Mouse (Mus musculus): ENCODE results near the gene Tenm4. TPM values are rescaled to one million over a fixed set of nuclear protein-coding genes. Genes with fewer than 3 reads are reported as not detected.

Gene Tenm4
- polyA plus RNA-seq, 1 experiment from 2014 or later = 38.0 TPM

GRCm38 (mm10) chr7:96792456-96793229 is 621.6 kb downstream of the Tenm4 start:
- Histone ChIP-seq H3K36me3 (ENCODE audit: control insufficient read depth, insufficient read depth, low read length) (no peaks in the 10 kb centered on the region), H3K4me3 (replicated peaks; ENCODE audit: low read depth, low read length) (no peak overlapping the region), H3K4me2 (ENCODE audit: low read length) (no peak overlapping the region), H3K27me3 (ENCODE audit: control insufficient read depth, insufficient read depth, low read length) (no peaks in the 10 kb centered on the region), H3K9me3 (ENCODE audit: control insufficient read depth, low read length) (no peaks in the 10 kb centered on the region), H3K9ac (replicated peaks; ENCODE audit: low read length) (no peak overlapping the region), H3K4me1 (ENCODE audit: control insufficient read depth, insufficient read depth, low read length) (peaks cover 21% of the 10 kb centered on the region), H3K27ac (replicated peaks; ENCODE audit: low read depth, low read length) (no peak overlapping the region)
- 76% methylated on average over 8 of the region's 8 CpGs for WGBS
- no peak for ATAC-seq (ENCODE audit: low FRiP score, low TSS enrichment)
- no peak for DNase-seq

- Histone ChIP-seq H3K27me3 (ENCODE audit: control insufficient read depth, insufficient read depth, low read length) (no peaks in the 10 kb centered on the region), H3K9me3 (ENCODE audit: control insufficient read depth, low read length) (no peaks in the 10 kb centered on the region), H3K4me3 (replicated peaks; ENCODE audit: low read depth, low read length) (no peak overlapping the region), H3K9ac (replicated peaks; ENCODE audit: low read length) (no peak overlapping the region), H3K4me2 (ENCODE audit: low read length) (0 out of 2 replicates have a peak overlapping the region, but pooled peaks have one; percentile 34), H3K4me1 (ENCODE audit: control insufficient read depth, insufficient read depth, low read length) (peaks cover 28% of the 10 kb centered on the region), H3K36me3 (ENCODE audit: control insufficient read depth, insufficient read depth, low read length) (no peaks in the 10 kb centered on the region), H3K27ac (replicated peaks; ENCODE audit: low read depth, low read length) (peak overlapping the region; percentile 82)
- ATAC-seq (ENCODE audit: low FRiP score, low TSS enrichment) (peak; percentile 82), DNase-seq (peak; percentile 87)
- 32% methylated on average over 9 of the region's 9 CpGs for WGBS
Observed at GRCm38 (mm10) chr7:96796033-96796741, 625.1 kb downstream of the Tenm4 start.

DNA sequence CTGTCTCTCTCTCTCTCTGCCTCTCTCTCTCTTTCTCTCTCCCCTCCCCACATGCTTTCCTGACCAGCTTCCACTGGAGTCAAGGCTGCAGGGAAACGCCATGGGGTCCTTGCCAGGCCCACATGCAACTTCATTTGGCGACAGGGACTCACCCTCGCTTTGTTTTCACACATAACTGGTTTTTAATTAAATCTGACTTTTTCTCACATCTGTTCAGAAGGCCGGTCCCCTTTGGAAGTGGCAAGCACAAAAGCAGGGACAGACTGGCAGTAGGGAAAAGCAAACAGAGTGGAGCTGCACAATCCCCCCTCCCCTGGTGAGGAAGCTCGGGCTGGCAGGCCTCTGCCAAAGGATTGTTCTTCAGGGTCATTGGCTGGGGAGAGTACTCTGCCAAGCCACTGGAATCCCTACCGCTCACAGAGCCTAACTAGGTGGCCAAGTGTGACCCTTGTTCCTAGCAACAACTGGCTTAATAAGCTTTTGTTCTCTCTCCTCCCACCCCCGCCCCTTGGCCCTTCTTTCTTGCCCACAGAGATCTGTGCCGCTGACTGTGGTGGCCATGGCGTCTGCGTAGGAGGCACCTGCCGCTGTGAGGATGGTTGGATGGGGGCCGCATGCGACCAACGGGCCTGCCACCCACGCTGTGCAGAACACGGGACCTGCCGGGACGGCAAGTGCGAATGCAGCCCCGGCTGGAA is 625.9 kb downstream of the Tenm4 start:
- Histone ChIP-seq H3K36me3 (ENCODE audit: control insufficient read depth, insufficient read depth, low read length) (no peaks in the 10 kb centered on the region), H3K4me1 (ENCODE audit: control insufficient read depth, insufficient read depth, low read length) (peaks cover 28% of the 10 kb centered on the region), H3K9ac (replicated peaks; ENCODE audit: low read length) (no peak overlapping the region; the same call in 1 of the 2 replicates), H3K27me3 (ENCODE audit: control insufficient read depth, insufficient read depth, low read length) (no peaks in the 10 kb centered on the region), H3K4me3 (replicated peaks; ENCODE audit: low read depth, low read length) (no peak overlapping the region), H3K27ac (replicated peaks; ENCODE audit: low read depth, low read length) (peak overlapping the region; percentile 82), H3K4me2 (ENCODE audit: low read length) (peak overlapping the region; percentile 34), H3K9me3 (ENCODE audit: control insufficient read depth, low read length) (no peaks in the 10 kb centered on the region)
- DNase-seq (peak; percentile 72), ATAC-seq (ENCODE audit: low FRiP score, low TSS enrichment) (peak; percentile 77)
- 16% methylated on average over 20 of the region's 20 CpGs for WGBS

DNA sequence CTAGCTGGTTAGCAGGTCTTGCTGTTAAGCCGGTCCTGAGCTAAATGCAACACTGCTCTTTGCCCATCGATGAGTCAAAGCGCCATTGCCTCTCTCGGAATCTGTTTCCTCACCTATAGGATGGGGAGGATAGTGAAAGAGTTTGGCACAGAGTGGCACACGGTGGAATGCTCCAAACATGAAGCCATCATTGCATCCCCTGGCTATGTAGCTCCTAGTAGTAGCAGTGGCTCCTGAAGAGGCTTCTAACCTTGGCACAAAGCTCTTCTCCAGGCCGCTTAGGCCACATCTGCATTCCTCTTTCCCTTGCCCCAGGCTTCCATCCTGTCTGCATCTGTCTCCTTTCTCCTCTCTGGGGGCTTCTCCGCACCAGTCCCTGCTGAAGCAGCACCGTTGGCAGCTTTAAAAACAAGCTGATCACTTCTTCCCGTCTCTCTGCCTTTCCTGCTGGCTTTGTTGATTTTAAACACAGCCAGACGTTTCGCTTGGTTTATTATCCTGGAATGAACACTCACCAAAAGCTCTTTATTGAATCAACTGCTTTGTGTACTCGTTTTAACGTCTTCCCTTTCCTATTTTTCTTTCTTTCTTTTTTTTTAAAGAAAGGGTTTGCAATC is 626.8 kb downstream of the Tenm4 start:
- peak; percentile 55 for DNase-seq

DNA sequence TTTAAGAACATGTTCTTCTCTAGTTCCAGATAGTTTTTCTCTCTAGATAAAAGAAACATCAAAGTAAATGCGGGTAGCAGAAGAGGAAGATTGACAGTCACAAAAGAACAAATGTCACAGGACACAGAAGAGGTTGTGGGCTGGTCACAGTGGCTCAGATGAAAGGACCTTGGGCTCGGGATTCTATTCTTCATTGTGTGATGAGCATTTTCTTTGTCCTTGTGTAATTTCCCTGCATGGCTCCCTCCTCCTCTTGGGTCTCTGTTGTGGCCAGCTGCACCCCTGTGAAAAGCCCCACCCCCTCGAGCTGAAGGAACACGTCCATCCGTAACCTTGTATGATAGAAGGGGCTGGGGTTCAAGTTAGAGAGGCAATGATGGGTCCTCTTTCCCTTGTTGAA is 628.8 kb downstream of the Tenm4 start:
- DNase-seq = no peak
- Histone ChIP-seq H3K4me3 (replicated peaks; ENCODE audit: low read depth, low read length) (no peak overlapping the region), H3K36me3 (ENCODE audit: control insufficient read depth, insufficient read depth, low read length) (no peaks in the 10 kb centered on the region), H3K27me3 (ENCODE audit: control insufficient read depth, insufficient read depth, low read length) (no peaks in the 10 kb centered on the region), H3K4me1 (ENCODE audit: control insufficient read depth, insufficient read depth, low read length) (peaks cover 28% of the 10 kb centered on the region), H3K9me3 (ENCODE audit: control insufficient read depth, low read length) (no peaks in the 10 kb centered on the region), H3K9ac (replicated peaks; ENCODE audit: low read length) (no peak overlapping the region), H3K4me2 (ENCODE audit: low read length) (no peak overlapping the region), H3K27ac (replicated peaks; ENCODE audit: low read depth, low read length) (no peak overlapping the region)
- 15% methylated on average over 5 of the region's 5 CpGs for WGBS
- ATAC-seq (ENCODE audit: low FRiP score, low TSS enrichment) = no peak

More for the DNA sequence above, 626.8 kb downstream of the Tenm4 start:
- H3K27ac ChIP-seq (replicated peaks; ENCODE audit: low read depth, low read length) = peak overlapping the region; percentile 82
- no peak overlapping the region for H3K4me3 ChIP-seq (replicated peaks; ENCODE audit: low read depth, low read length)
- H3K36me3 ChIP-seq (ENCODE audit: control insufficient read depth, insufficient read depth, low read length) = no peaks in the 10 kb centered on the region
- no peaks in the 10 kb centered on the region for H3K27me3 ChIP-seq (ENCODE audit: control insufficient read depth, insufficient read depth, low read length)
- peak overlapping the region; percentile 34; the same call in 1 of the 2 replicates for H3K4me2 ChIP-seq (ENCODE audit: low read length)
- no peaks in the 10 kb centered on the region for H3K9me3 ChIP-seq (ENCODE audit: control insufficient read depth, low read length)
- WGBS = 44% methylated on average over 13 of the region's 13 CpGs
- H3K4me1 ChIP-seq (ENCODE audit: control insufficient read depth, insufficient read depth, low read length) = peaks cover 28% of the 10 kb centered on the region
- H3K9ac ChIP-seq (replicated peaks; ENCODE audit: low read length) = no peak overlapping the region; the same call in 1 of the 2 replicates
- ATAC-seq (ENCODE audit: low FRiP score, low TSS enrichment) = no peak

GRCm38 (mm10) chr7:96801368-96801767 is 630.3 kb downstream of the Tenm4 start:
- ATAC-seq (ENCODE audit: low FRiP score, low TSS enrichment) (no peak), DNase-seq (no peak)
- H3K4me1 ChIP-seq (ENCODE audit: control insufficient read depth, insufficient read depth, low read length) = peaks cover 19% of the 10 kb centered on the region
- WGBS = 87% methylated on average over 9 of the region's 9 CpGs
- no peaks in the 10 kb centered on the region for H3K27me3 ChIP-seq (ENCODE audit: control insufficient read depth, insufficient read depth, low read length)
- no peaks in the 10 kb centered on the region for H3K9me3 ChIP-seq (ENCODE audit: control insufficient read depth, low read length)
- H3K27ac ChIP-seq (replicated peaks; ENCODE audit: low read depth, low read length) = no peak overlapping the region
- no peak overlapping the region for H3K9ac ChIP-seq (replicated peaks; ENCODE audit: low read length)
- H3K36me3 ChIP-seq (ENCODE audit: control insufficient read depth, insufficient read depth, low read length) = no peaks in the 10 kb centered on the region
- no peak overlapping the region for H3K4me2 ChIP-seq (ENCODE audit: low read length)
- no peak overlapping the region for H3K4me3 ChIP-seq (replicated peaks; ENCODE audit: low read depth, low read length)

- no peaks in the 10 kb centered on the region for H3K36me3 ChIP-seq (ENCODE audit: control insufficient read depth, insufficient read depth, low read length)
- H3K9me3 ChIP-seq (ENCODE audit: control insufficient read depth, low read length) = no peaks in the 10 kb centered on the region
- H3K4me1 ChIP-seq (ENCODE audit: control insufficient read depth, insufficient read depth, low read length) = peaks cover 17% of the 10 kb centered on the region
- DNase-seq = no peak
- H3K4me2 ChIP-seq (ENCODE audit: low read length) = no peak overlapping the region
- H3K9ac ChIP-seq (replicated peaks; ENCODE audit: low read length) = no peak overlapping the region
- WGBS = 86% methylated on average over 3 of the region's 3 CpGs
- H3K4me3 ChIP-seq (replicated peaks; ENCODE audit: low read depth, low read length) = no peak overlapping the region
- no peaks in the 10 kb centered on the region for H3K27me3 ChIP-seq (ENCODE audit: control insufficient read depth, insufficient read depth, low read length)
- H3K27ac ChIP-seq (replicated peaks; ENCODE audit: low read depth, low read length) = no peak overlapping the region
- no peak for ATAC-seq (ENCODE audit: low FRiP score, low TSS enrichment)
Observed at GRCm38 (mm10) chr7:96802216-96802615, 631.2 kb downstream of the Tenm4 start.

GRCm38 (mm10) chr7:96806561-96806960 is 635.5 kb downstream of the Tenm4 start:
- H3K9ac ChIP-seq (replicated peaks; ENCODE audit: low read length) = no peak overlapping the region
- WGBS = 65% methylated on average over 1 of the region's 1 CpGs
- H3K4me1 ChIP-seq (ENCODE audit: control insufficient read depth, insufficient read depth, low read length) = peaks cover 22% of the 10 kb centered on the region
- H3K27me3 ChIP-seq (ENCODE audit: control insufficient read depth, insufficient read depth, low read length) = no peaks in the 10 kb centered on the region
- no peaks in the 10 kb centered on the region for H3K36me3 ChIP-seq (ENCODE audit: control insufficient read depth, insufficient read depth, low read length)
- no peak overlapping the region for H3K4me3 ChIP-seq (replicated peaks; ENCODE audit: low read depth, low read length)
- DNase-seq (no peak), ATAC-seq (ENCODE audit: low FRiP score, low TSS enrichment) (no peak)
- no peak overlapping the region for H3K27ac ChIP-seq (replicated peaks; ENCODE audit: low read depth, low read length)
- no peak overlapping the region for H3K4me2 ChIP-seq (ENCODE audit: low read length)
- H3K9me3 ChIP-seq (ENCODE audit: control insufficient read depth, low read length) = no peaks in the 10 kb centered on the region
